Mouse (Mus musculus) MEL (cell line): ENCODE measurements around the gene Vwa5b2. TPM values are rescaled to one million over a fixed set of nuclear protein-coding genes. Genes with fewer than 3 reads are reported as not detected.

Experiments used
- DNase-seq: peaks from one replicate; pipeline ENCODE4 v3.0.0; 2011; ENCODE audit warnings: low read depth, low spot score
- H3K27ac ChIP-seq: 2 replicates; pipeline ENCODE4 v1.5.1; 2012; ENCODE audit warnings: low read depth, mild to moderate bottlenecking, control low read depth, low read length, moderate library complexity; ENCODE audit not compliant: control insufficient read depth
- H3K27me3 ChIP-seq, 2 experiments: fragments of 150-350 bp in 1 of 2; sonication (generic) in 1 of 2; 2 replicates each; pipeline ENCODE4 v1.6.1; 2012; ENCODE audit warnings: low read length in 2 of 2, mild to moderate bottlenecking in 2 of 2, improper control_type of control experiment in 1 of 2, moderate library complexity in 1 of 2; ENCODE audit not compliant: insufficient read depth in 2 of 2, control insufficient read depth in 1 of 2
- H3K36me3 ChIP-seq, 2 experiments: 2 replicates each; pipeline ENCODE4 v1.6.1; 2012 to 2014; ENCODE audit warnings: low read length in 2 of 2, improper control_type of control experiment in 1 of 2, inconsistent platforms in 1 of 2, mild to moderate bottlenecking in 1 of 2; ENCODE audit not compliant: insufficient read depth in 2 of 2, control insufficient read depth in 1 of 2
- H3K4me1 ChIP-seq, 2 experiments: fragments of 150-350 bp in 1 of 2; sonication (generic) in 1 of 2; 2 replicates each; pipeline ENCODE4 v1.6.1; 2012; ENCODE audit warnings: low read length in 2 of 2, improper control_type of control experiment in 1 of 2, mild to moderate bottlenecking in 1 of 2; ENCODE audit not compliant: insufficient read depth in 2 of 2, control insufficient read depth in 1 of 2
- H3K4me3 ChIP-seq, 2 experiments: fragments of 150-350 bp in 1 of 2; sonication (generic) in 1 of 2; 2 replicates each; pipeline ENCODE4 v1.5.1; 2012; ENCODE audit warnings: low read depth in 2 of 2, low read length in 2 of 2, mild to moderate bottlenecking in 2 of 2, moderate library complexity in 2 of 2, control low read depth in 1 of 2, improper control_type of control experiment in 1 of 2; ENCODE audit not compliant: control insufficient read depth in 1 of 2, insufficient read depth in 1 of 2
- H3K79me2 ChIP-seq: 2 replicates; pipeline ENCODE4 v1.6.1; 2012; ENCODE audit warnings: mild to moderate bottlenecking, low read length, moderate library complexity; ENCODE audit not compliant: control insufficient read depth, poor library complexity, insufficient read depth
- H3K9ac ChIP-seq: 2 replicates; pipeline ENCODE4 v1.6.1; 2012; ENCODE audit warnings: low read depth, mild to moderate bottlenecking, control low read depth, low read length, moderate library complexity; ENCODE audit not compliant: control insufficient read depth, poor library complexity, severe bottlenecking
- H3K9me3 ChIP-seq: fragments of 150-350 bp; sonication (generic); replicated peaks from 2 replicates; pipeline ENCODE4 v1.6.1; 2012; ENCODE audit warnings: mild to moderate bottlenecking, low read length, improper control_type of control experiment, moderate library complexity; ENCODE audit not compliant: insufficient read depth
- BHLHE40 ChIP-seq: IDR thresholded peaks from 2 replicates; pipeline ENCODE4 v1.6.1; 2012; ENCODE audit warnings: low read depth, mild to moderate bottlenecking, inconsistent platforms, low read length, improper control_type of control experiment, borderline replicate concordance
- CHD2 ChIP-seq: IDR thresholded peaks from 2 replicates; pipeline ENCODE4 v1.6.1; 2011; ENCODE audit warnings: low read length, improper control_type of control experiment
- EP300 ChIP-seq, 2 experiments: IDR thresholded peaks; 2 replicates each; pipeline ENCODE4 v1.6.1; 2011; ENCODE audit warnings: improper control_type of control experiment in 2 of 2, low read length in 2 of 2, low read depth in 1 of 2, mild to moderate bottlenecking in 1 of 2
- ETS1 ChIP-seq: IDR thresholded peaks from 2 replicates; pipeline ENCODE4 v1.6.1; 2012; ENCODE audit warnings: low read depth, mild to moderate bottlenecking, inconsistent platforms, low read length, improper control_type of control experiment, moderate library complexity
- GABPA ChIP-seq: IDR thresholded peaks from 2 replicates; pipeline ENCODE4 v1.6.1; 2012; ENCODE audit warnings: low read depth, mild to moderate bottlenecking, inconsistent platforms, low read length, improper control_type of control experiment, moderate library complexity
- GATA1 ChIP-seq: IDR thresholded peaks from 2 replicates; pipeline ENCODE4 v1.6.1; 2011; ENCODE audit warnings: low read depth, low read length, improper control_type of control experiment
- HCFC1 ChIP-seq: IDR thresholded peaks from 2 replicates; pipeline ENCODE4 v1.6.1; 2012; ENCODE audit warnings: low read depth, mild to moderate bottlenecking, inconsistent platforms, low read length, improper control_type of control experiment, moderate library complexity
- JUND ChIP-seq: IDR thresholded peaks from 2 replicates; pipeline ENCODE4 v1.6.1; 2011; ENCODE audit warnings: low read depth, mild to moderate bottlenecking, improper control_type of control experiment, low read length
- KAT2A ChIP-seq: conservative IDR thresholded peaks from 2 replicates; pipeline ENCODE4 v1.6.1; 2012; ENCODE audit warnings: low read depth, low read length, improper control_type of control experiment, inconsistent platforms
- MAFK ChIP-seq: IDR thresholded peaks from 2 replicates; pipeline ENCODE4 v1.6.1; 2011; ENCODE audit warnings: low read depth, mild to moderate bottlenecking, low read length, improper control_type of control experiment, borderline replicate concordance
- MEF2A ChIP-seq: IDR thresholded peaks from 2 replicates; pipeline ENCODE4 v1.6.1; 2014; ENCODE audit warnings: low read depth, mild to moderate bottlenecking, inconsistent platforms, low read length, improper control_type of control experiment; ENCODE audit not compliant: poor library complexity, insufficient replicate concordance, severe bottlenecking; ENCODE audit errors: extremely low read depth
- MXI1 ChIP-seq: IDR thresholded peaks from 2 replicates; pipeline ENCODE4 v1.6.1; 2011; ENCODE audit warnings: mild to moderate bottlenecking, low read depth, low read length, improper control_type of control experiment
- MYB ChIP-seq: IDR thresholded peaks from 2 replicates; pipeline ENCODE4 v1.6.1; 2011; ENCODE audit warnings: mild to moderate bottlenecking, low read depth, low read length, improper control_type of control experiment
- MYC ChIP-seq: IDR thresholded peaks from 2 replicates; pipeline ENCODE4 v1.6.1; 2011; ENCODE audit warnings: low read depth, mild to moderate bottlenecking, low read length, improper control_type of control experiment, moderate library complexity
- NELFE ChIP-seq: IDR thresholded peaks from 2 replicates; pipeline ENCODE4 v1.6.1; 2011; ENCODE audit warnings: low read depth, low read length, improper control_type of control experiment
- NRF1 ChIP-seq: IDR thresholded peaks from 2 replicates; pipeline ENCODE4 v1.6.1; 2014; ENCODE audit warnings: low read depth, mild to moderate bottlenecking, inconsistent platforms, low read length, improper control_type of control experiment, moderate library complexity; ENCODE audit not compliant: poor library complexity, insufficient read depth, severe bottlenecking
- POLR2AphosphoS2 ChIP-seq: IDR thresholded peaks from 2 replicates; pipeline ENCODE4 v1.6.1; 2011; ENCODE audit warnings: low read length, improper control_type of control experiment
- POLR2AphosphoS5 ChIP-seq: IDR thresholded peaks from 2 replicates; pipeline ENCODE4 v1.6.1; 2012; ENCODE audit warnings: low read depth, borderline replicate concordance, mild to moderate bottlenecking, inconsistent platforms, low read length, moderate library complexity, mixed read lengths
- SIN3A ChIP-seq: IDR thresholded peaks from 2 replicates; pipeline ENCODE4 v1.6.1; 2012; ENCODE audit warnings: low read length, improper control_type of control experiment, inconsistent platforms
- SMC3 ChIP-seq: IDR thresholded peaks from 2 replicates; pipeline ENCODE4 v1.6.1; 2011; ENCODE audit warnings: low read depth, low read length, improper control_type of control experiment
- TAL1 ChIP-seq: IDR thresholded peaks from 2 replicates; pipeline ENCODE4 v1.6.1; 2012; ENCODE audit warnings: mild to moderate bottlenecking, inconsistent platforms, low read length, moderate library complexity, mixed read lengths
- TBP ChIP-seq: IDR thresholded peaks from 2 replicates; pipeline ENCODE4 v1.8.0; 2011; ENCODE audit warnings: low read depth, low read length, improper control_type of control experiment
- UBTF ChIP-seq: IDR thresholded peaks from 2 replicates; pipeline ENCODE4 v1.6.1; 2012; ENCODE audit warnings: low read depth, mild to moderate bottlenecking, inconsistent platforms, low read length, improper control_type of control experiment, moderate library complexity, borderline replicate concordance; ENCODE audit not compliant: insufficient read depth
- USF1 ChIP-seq: IDR thresholded peaks from 2 replicates; pipeline ENCODE4 v1.6.1; 2014; ENCODE audit warnings: low read depth, mild to moderate bottlenecking, inconsistent platforms, low read length, improper control_type of control experiment, moderate library complexity
- USF2 ChIP-seq, 2 experiments: IDR thresholded peaks; 2 replicates each; pipeline ENCODE4 v1.6.1; 2011 to 2012; ENCODE audit warnings: improper control_type of control experiment in 2 of 2, low read length in 2 of 2, borderline replicate concordance in 1 of 2, inconsistent platforms in 1 of 2, low read depth in 1 of 2, mild to moderate bottlenecking in 1 of 2; ENCODE audit not compliant: insufficient read depth in 1 of 2
- ZKSCAN1 ChIP-seq: IDR thresholded peaks from 2 replicates; pipeline ENCODE4 v1.6.1; 2012; ENCODE audit warnings: low read depth, mild to moderate bottlenecking, inconsistent platforms, low read length, improper control_type of control experiment, moderate library complexity
- ZMIZ1 ChIP-seq: IDR thresholded peaks from 2 replicates; pipeline ENCODE4 v1.6.1; 2012; ENCODE audit warnings: low read depth, mild to moderate bottlenecking, inconsistent platforms, low read length, improper control_type of control experiment, moderate library complexity
- ZNF384 ChIP-seq: IDR thresholded peaks from 2 replicates; pipeline ENCODE4 v1.6.1; 2012; ENCODE audit warnings: low read depth, mild to moderate bottlenecking, inconsistent platforms, low read length, improper control_type of control experiment
- polyA plus RNA-seq, 2 experiments: library from polyadenylated mRNA; stranded (reverse) in 1 of 2; unstranded in 1 of 2; fragments of >175 nt in 1 of 2; fragments of >200 nt in 1 of 2; gene quantifications; 2 replicates each; pipeline versions ENCODE4 v1.2.1 to v1.2.4; 2012; ENCODE audit warnings: low replicate concordance in 2 of 2, low read depth in 1 of 2; ENCODE audit not compliant: insufficient read length in 2 of 2, insufficient read depth in 1 of 2, missing spikeins in 1 of 2
- total RNA-seq: library from RNA; depleted of rRNA; stranded (reverse); fragments of 300-350 nt; gene quantifications from 2 replicates; pipeline ENCODE4 v1.2.3, GENCODE M21; 2012

Gene Vwa5b2
- total and polyA plus RNA-seq, 3 experiments: 0.15 to 0.33 TPM; not detected in 1

- TF ChIP-seq MEF2A: 0 out of 2 replicates have a peak, but pooled peaks have one; percentile 11
- peak; percentile 27; the same call in 1 of the 2 replicates for TF ChIP-seq SMC3
- TF ChIP-seq TAL1: no peak
- TF ChIP-seq MYC: peak; percentile 97
- peak; percentile 98 for TF ChIP-seq MXI1
- TF ChIP-seq USF1: 0 out of 2 replicates have a peak, but pooled peaks have one; percentile 18
- TF ChIP-seq KAT2A: peak; percentile 66
- TF ChIP-seq MYB: 0 out of 2 replicates have a peak, but pooled peaks have one; percentile 37
- TF ChIP-seq USF2 (IDR thresholded peaks at IDR 0.05; ENCODE audit: borderline replicate concordance in 1 of 2, insufficient read depth in 1 of 2, low read depth in 1 of 2, low read length in 2 of 2): no peak
- TF ChIP-seq POLR2AphosphoS2: peak; percentile 80; the same call in 1 of the 2 replicates
- TF ChIP-seq BHLHE40: peak; percentile 24; the same call in 1 of the 2 replicates
- TF ChIP-seq GABPA: no peak
- no peak for TF ChIP-seq JUND
These were observed 21.5 kb downstream of the Vwa5b2 start (continued) for GRCm38 (mm10) chr16:20610501-20611356.

DNA sequence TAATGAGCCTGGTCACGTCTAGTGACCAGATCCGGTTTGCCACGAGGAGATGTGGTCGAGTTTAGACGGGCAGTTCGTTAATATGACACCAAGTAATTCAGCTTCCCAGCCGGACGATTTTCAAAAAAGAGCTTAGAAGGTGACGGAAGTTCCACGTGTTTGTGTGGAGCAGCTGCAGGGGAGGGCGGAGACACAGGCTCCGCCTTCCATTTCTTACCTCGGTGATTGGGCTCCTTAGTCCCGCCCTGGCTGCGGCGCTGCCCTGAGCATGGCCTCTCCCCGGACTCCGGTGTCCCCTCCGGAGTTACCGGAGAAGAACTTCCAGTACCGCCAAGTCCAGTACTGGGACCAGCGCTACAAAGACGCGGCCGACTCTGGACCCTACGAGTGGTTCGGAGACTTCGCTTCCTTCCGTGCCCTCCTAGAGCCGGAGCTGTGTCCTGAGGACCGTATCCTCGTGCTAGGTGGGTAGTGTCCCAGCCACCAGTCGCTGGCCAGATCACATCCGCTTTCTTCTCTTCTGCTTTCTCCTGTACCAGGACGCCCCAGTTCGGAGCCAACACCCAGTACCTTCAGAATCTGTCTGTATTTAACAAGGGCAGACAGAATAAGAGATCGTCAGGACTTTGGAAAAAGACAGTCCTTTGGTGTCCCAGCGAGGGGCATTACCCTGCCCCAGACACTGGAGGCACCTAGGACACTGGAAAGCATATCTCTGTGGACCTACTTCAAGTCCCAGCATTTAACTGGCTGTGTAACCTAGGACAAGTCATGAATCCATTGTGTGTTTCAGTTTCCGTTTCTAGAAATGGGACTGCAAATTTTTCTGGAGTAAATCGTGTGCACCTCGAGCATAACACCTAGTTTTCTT, 22.3 kb downstream of the Vwa5b2 start, which contains the start of the genes Eef1akmt4, Gm49333 and Alg3:
Eef1akmt4 (plus strand) TSS at position 237 of the 871 bp plus-strand sequence.
Gm49333 (plus strand) TSS at position 254 of the 871 bp plus-strand sequence.
Alg3 (minus strand) TSS at position 379 of the 871 bp plus-strand sequence.
- no peaks in the 10 kb centered on the region for H3K27me3 ChIP-seq
- H3K27ac ChIP-seq: peak within 1 kb of the TSS; percentile 90
- H3K9ac ChIP-seq: peak within 1 kb of the TSS; percentile 99
- peaks cover 24% of the 10 kb centered on the region for H3K79me2 ChIP-seq
- peaks cover 0 to 10% of the 10 kb centered on the region in 2 experiments; a peak in 1 of 4 replicates for H3K36me3 ChIP-seq
- DNase-seq: peak; percentile 98
- H3K4me1 ChIP-seq: no peaks in the 10 kb centered on the region; a peak in 1 of 4 replicates
- H3K9me3 ChIP-seq: no peaks in the 10 kb centered on the region
- peak within 1 kb of the TSS; percentile 91 to 95 for H3K4me3 ChIP-seq
- no peak for TF ChIP-seq GABPA
- no peak for TF ChIP-seq ZKSCAN1
- TF ChIP-seq ZMIZ1: 0 out of 2 replicates have a peak, but pooled peaks have one; percentile 19
- TF ChIP-seq USF1: no peak
- peak; percentile 99 for TF ChIP-seq SIN3A
- TF ChIP-seq GATA1: no peak
- no peak for TF ChIP-seq MAFK
- TF ChIP-seq ZNF384: no peak
- no peak for TF ChIP-seq SMC3
- TF ChIP-seq USF2 (IDR thresholded peaks at IDR 0.05; ENCODE audit: borderline replicate concordance in 1 of 2, insufficient read depth in 1 of 2, low read depth in 1 of 2, low read length in 2 of 2): no peak
- TF ChIP-seq UBTF: no peak
- peak; percentile 100 for TF ChIP-seq MYC
- no peak for TF ChIP-seq CHD2
- peak; percentile 92 for TF ChIP-seq TBP
- no peak for TF ChIP-seq EP300 (IDR thresholded peaks at IDR 0.05; ENCODE audit: low read depth in 1 of 2, low read length in 2 of 2)
- TF ChIP-seq HCFC1: peak; percentile 81
- no peak for TF ChIP-seq NRF1
- no peak for TF ChIP-seq POLR2AphosphoS5
- TF ChIP-seq TAL1: no peak
- TF ChIP-seq NELFE: peak; percentile 74
- TF ChIP-seq ETS1: peak; percentile 64; the same call in 1 of the 2 replicates
